10 mouse cellular contexts compared by ENCODE assay signal in the genomic region with DNA sequence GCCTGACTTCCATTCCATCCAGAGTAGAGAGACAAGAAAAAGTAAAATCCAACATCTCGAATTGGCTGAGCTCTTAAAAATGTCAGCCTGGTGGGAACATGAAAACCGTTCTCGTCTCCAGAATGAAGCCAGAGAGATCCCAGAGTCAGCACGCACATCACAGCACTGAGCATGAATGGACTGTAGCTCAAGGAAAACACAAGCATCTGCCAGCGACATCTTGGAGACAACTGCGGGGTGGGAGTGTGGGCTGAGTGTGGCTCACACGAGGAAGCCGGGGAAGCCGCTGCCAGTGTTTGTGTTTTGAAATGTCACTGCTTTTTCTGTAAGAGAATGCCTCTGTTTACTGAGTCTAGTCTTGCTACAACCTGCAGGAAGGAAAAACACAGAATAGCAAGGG. TPM values are rescaled to one million over a fixed set of nuclear protein-coding genes. Genes with fewer than 3 reads are reported as not detected.
DNase-seq lines count a peak whose midpoint lies in the region; ATAC-seq lines count a peak whose summit lies in the region.
"Had no signal": no experiment of that assay in that cellular context is flagged by ENCODE, and none has a peak within 500 bp of the region (broad histone marks: within the 10 kb centered on the region; RNA-seq: fewer than 3 reads in every experiment).

No protein-coding gene starts in this region.

- no peak for ATAC-seq in heart, embryonic 11.5 days (replicated peaks; ENCODE audit: insufficient number of reproducible peaks, low FRiP score, low TSS enrichment)
- ATAC-seq: inflammation-experienced regulatory T-cells, adult 6 months had no signal

- no peaks in the 10 kb centered on the region for H3K9me3 ChIP-seq in heart, embryonic 11.5 days (replicated peaks; ENCODE audit: control insufficient read depth, low read length)

- 71% methylated on average over 9 of the region's 9 CpGs for WGBS in heart, embryonic 11.5 days (ENCODE audit: insufficient replicate concordance)

- H3K4me1 ChIP-seq in heart, embryonic 11.5 days (ENCODE audit: control insufficient read depth, insufficient read depth, low read length) = peaks cover 29% of the 10 kb centered on the region

- H3K9ac ChIP-seq in heart, embryonic 11.5 days (ENCODE audit: low read depth, low read length) = no peak overlapping the region

- intact Hi-C loops in left cerebral cortex, postnatal 4 days (cut with DNase I) = no loop called here

- no peak overlapping the region for H3K4me3 ChIP-seq in heart, embryonic 11.5 days (ENCODE audit: low read depth, low read length)

- H3K27ac ChIP-seq in heart, embryonic 11.5 days (ENCODE audit: low read depth, low read length) = no peak overlapping the region

- DNase-seq in cerebellum, postnatal 14 days = peak; percentile 22 to 33
- DNase-seq in cerebellum, postnatal 36 days = no peak
- peak; percentile 44 for DNase-seq in left cerebral cortex, adult 11 months (ENCODE audit: low spot score)
- no peak for DNase-seq in left cerebral cortex, postnatal 4 days
- peak; percentile 25 to 81 for DNase-seq in left cerebral cortex, adult 8-10 months (ENCODE audit: low spot score in 2 of 2)
- DNase-seq in right cerebral cortex, postnatal 25 days = peak; percentile 81
- DNase-seq in c-Kit-positive CD71-positive TER-119-positive erythroid progenitor cells, embryonic 14.5 days (ENCODE audit: low spot score) = no peak
- DNase-seq: gastrocnemius, postnatal 36 days had no signal

- no peaks in the 10 kb centered on the region for H3K27me3 ChIP-seq in heart, embryonic 11.5 days (ENCODE audit: control insufficient read depth, insufficient read depth, low read length)

- no peaks in the 10 kb centered on the region for H3K36me3 ChIP-seq in heart, embryonic 11.5 days (ENCODE audit: control insufficient read depth, insufficient read depth, low read length)

- H3K4me2 ChIP-seq in heart, embryonic 11.5 days = no peak overlapping the region

RNA-seq across cellular contexts. Expression of gene Lrch1, which starts 32.7 kb away (rescaled TPM):
- total RNA-seq in left cerebral cortex, postnatal 4 days (2021) = 10 to 100 TPM; 40.9 to 43.4 TPM
- 10 to 100 TPM; 13.6 to 26.9 (median 19.1) TPM for total RNA-seq in left cerebral cortex, adult 8-10 months (2022)
- polyA plus RNA-seq in heart, embryonic 11.5 days (2014; fragmentation: Nextera tagmentation; extraction: Ambion mirVana) = 10.0 and 11.1 TPM in 2 replicates

Comparison
In these comparisons a context has a peak if more than half of its experiments do, and no peak if none do; other contexts are left out.
1. DNase-seq: peak in cerebellum, postnatal 14 days (2 of 2), left cerebral cortex, adult 11 months (single experiment), left cerebral cortex, adult 8-10 months (2 of 2) and right cerebral cortex, postnatal 25 days (single experiment); none in cerebellum, postnatal 36 days (0 of 2), left cerebral cortex, postnatal 4 days (single experiment) and c-Kit-positive CD71-positive TER-119-positive erythroid progenitor cells, embryonic 14.5 days (single experiment).